Mouse (Mus musculus): ENCODE results near the gene Lamb1. TPM values are rescaled to one million over a fixed set of nuclear protein-coding genes. Genes with fewer than 3 reads are reported as not detected.

The Lamb1 gene
- polyA plus RNA-seq, 1 experiment from 2014 or later, result 290 TPM

DNA sequence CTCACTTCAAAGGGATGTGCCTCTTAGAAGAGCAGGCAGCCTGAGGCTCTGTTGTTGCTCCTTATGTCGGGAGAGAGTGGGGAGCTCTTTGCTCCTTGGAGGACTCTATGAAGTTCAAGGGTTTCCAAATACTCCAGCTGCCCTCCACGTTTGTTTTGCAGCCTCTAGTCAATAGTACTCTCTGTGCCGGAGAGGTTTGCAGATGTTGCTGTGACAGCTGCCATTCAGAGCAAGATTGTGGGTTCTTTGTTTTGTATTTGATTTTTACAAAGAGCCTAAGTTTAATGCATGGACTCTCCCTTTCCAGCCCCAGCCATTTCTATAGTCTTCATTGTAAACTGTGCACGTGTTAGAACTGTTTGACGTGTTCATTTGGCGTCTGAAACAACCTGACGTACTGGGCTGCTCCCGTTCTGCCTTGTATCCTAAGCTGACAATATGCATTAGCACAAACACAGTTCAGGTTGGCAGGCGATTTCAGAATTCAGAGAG is 16.1 kb downstream of the Lamb1 start:
- no peak for DNase-seq (ENCODE audit: low read depth, low spot score)
- CTCF ChIA-PET, result interaction anchor here (1.1 kb wide), 1 partner anchor 36 kb away, joined by 3 read pairs; no protein-coding TSS in a partner anchor
- in situ Hi-C loops (cut with MboI; ENCODE audit: low pct_unique_long_range_greater_than_20kb), result no loop called here
- no peak for ATAC-seq
- POLR2A ChIA-PET, result no interaction called here
- H3K27me3 ChIP-seq, result no peaks in the 10 kb centered on the region
- no peak for TF ChIP-seq CTCF (IDR thresholded peaks at IDR 0.05)

DNA sequence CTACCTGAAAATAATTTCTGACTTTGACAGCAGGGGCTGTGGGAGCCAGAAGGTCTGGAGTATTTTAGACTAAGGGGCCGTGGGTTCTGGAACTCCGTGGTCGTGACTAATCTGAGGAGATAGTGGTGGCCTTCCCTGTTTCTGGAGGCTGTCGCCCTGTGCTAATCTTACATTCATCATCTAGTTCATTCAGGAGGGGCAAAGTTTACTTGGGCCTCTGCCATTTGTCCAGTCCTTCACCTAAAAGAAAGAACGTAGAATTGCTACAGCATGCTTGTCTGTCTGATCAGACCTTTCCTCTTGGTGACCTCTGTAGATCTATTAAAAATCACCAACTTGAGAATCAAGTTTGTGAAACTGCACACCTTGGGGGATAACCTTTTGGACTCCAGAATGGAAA is 17.2 kb downstream of the Lamb1 start:
- ATAC-seq (no peak), DNase-seq (ENCODE audit: low read depth, low spot score) (no peak)
- ChIA-PET POLR2A (no interaction called here), CTCF (no interaction called here)
- H3K27me3 ChIP-seq, result no peaks in the 10 kb centered on the region
- TF ChIP-seq CTCF (IDR thresholded peaks at IDR 0.05), result no peak
- in situ Hi-C loops (cut with MboI; ENCODE audit: low pct_unique_long_range_greater_than_20kb), result no loop called here

DNA sequence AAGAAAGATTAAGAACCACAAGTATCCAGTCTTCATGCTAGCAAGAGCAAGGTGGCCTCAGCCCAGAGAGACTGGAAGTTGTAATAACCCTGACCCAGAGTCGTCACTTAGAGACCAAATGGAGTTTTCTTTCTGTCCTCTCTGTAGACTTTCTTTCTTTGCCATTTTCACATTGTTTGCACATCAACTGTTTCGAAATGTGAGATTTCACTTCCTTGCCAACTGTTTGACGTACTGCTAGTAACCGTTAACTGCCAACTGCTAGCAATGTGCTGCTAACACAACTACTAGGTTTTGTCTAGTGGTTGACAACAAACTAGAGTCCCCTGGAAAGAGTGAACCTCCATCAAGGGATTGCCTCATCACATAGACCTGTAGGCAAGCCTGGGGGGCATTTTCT is 18.1 kb downstream of the Lamb1 start:
- H3K27me3 ChIP-seq, result no peaks in the 10 kb centered on the region
- ChIA-PET POLR2A (interaction anchor here (0.5 kb wide), 1 partner anchor 158 kb away, joined by 3 read pairs; no protein-coding TSS in a partner anchor), CTCF (no interaction called here)
- in situ Hi-C loops (cut with MboI; ENCODE audit: low pct_unique_long_range_greater_than_20kb), result no loop called here
- DNase-seq (ENCODE audit: low read depth, low spot score) (no peak), ATAC-seq (no peak)
- TF ChIP-seq CTCF (IDR thresholded peaks at IDR 0.05), result no peak

DNA sequence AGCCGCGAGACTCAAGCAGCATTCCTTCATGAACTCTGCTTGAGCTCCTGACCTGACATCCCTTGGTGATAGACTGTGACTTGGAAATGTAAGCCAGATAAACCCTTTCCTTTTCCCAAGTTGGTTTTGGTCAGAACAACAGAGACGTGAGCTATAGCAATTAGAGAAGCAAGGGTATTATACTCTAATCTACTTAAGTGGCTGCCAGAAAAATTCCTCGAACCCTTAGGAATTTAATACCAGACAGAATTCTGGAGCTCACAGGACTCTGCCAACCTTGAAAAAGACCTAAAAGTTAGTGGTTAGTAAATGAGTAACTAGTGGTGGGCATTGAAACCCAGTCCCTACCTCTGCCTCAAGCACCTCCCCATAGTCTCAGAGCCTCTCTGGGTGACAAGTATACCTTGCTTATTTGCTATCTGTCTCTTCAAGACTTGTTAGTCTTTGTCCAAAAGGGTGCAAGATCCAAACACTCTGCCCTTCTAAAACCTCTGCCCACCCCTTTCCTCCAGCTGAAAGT is 18.6 kb downstream of the Lamb1 start:
- no peak for TF ChIP-seq CTCF (IDR thresholded peaks at IDR 0.05)
- ATAC-seq (peak; percentile 82), DNase-seq (ENCODE audit: low read depth, low spot score) (peak; percentile 93)
- in situ Hi-C loops (cut with MboI; ENCODE audit: low pct_unique_long_range_greater_than_20kb), result no loop called here
- POLR2A ChIA-PET, result interaction anchor here (0.5 kb wide), 1 partner anchor 158 kb away, joined by 3 read pairs; no protein-coding TSS in a partner anchor
- no peaks in the 10 kb centered on the region for H3K27me3 ChIP-seq
- CTCF ChIA-PET, result no interaction called here

DNA sequence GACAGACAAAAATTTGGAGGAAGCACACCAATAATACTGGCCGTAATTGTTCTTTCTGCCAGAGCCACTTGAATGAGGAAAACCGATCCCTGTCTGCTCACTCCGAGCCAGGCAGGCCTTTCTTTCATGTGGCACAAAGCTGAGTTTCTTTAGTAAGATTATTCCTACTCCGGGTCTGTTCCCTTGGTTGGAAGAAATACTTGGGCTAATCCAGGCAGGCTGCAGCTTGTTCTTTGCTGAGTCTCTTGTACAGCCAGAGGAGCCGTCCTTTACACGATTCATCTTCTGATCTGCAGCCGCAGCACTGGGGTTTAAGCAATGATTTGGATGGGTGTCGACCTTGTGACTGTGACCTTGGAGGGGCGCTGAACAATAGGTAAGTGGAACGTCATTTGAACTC is 24.0 kb downstream of the Lamb1 start:
- H3K27me3 ChIP-seq, result no peaks in the 10 kb centered on the region
- no peak for DNase-seq (ENCODE audit: low read depth, low spot score)
- ChIA-PET CTCF (no interaction called here), POLR2A (no interaction called here)
- in situ Hi-C loops (cut with MboI; ENCODE audit: low pct_unique_long_range_greater_than_20kb), result no loop called here
- no peak for ATAC-seq
- TF ChIP-seq CTCF (IDR thresholded peaks at IDR 0.05), result no peak

DNA sequence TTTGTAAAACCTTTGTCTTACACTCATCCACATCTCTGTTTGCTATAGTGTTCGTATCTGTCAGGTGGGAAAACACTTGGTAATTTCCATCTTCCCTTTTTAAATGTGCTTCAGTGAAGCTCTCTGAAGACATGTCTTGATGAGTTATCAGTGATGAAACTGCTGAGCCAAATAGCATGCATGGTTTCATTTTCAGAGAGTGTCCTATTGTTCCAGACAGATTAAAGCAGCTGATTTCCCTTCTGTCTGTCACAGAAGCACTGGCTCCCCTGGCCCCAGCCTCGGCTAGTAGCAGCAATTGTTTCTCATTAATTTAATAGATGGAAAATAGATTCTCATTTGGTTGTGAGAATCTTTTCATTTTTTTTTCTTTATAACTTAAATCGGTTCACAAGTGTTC is 25.9 kb downstream of the Lamb1 start:
- no peak for TF ChIP-seq CTCF (IDR thresholded peaks at IDR 0.05)
- ATAC-seq (no peak), DNase-seq (ENCODE audit: low read depth, low spot score) (no peak)
- CTCF ChIA-PET, result interaction anchor here (1.0 to 1.4 kb wide), 2 partner anchors 21 to 160 kb away, joined by 3 read pairs; no protein-coding TSS in a partner anchor
- H3K27me3 ChIP-seq, result no peaks in the 10 kb centered on the region
- in situ Hi-C loops (cut with MboI; ENCODE audit: low pct_unique_long_range_greater_than_20kb), result no loop called here
- POLR2A ChIA-PET, result no interaction called here

DNA sequence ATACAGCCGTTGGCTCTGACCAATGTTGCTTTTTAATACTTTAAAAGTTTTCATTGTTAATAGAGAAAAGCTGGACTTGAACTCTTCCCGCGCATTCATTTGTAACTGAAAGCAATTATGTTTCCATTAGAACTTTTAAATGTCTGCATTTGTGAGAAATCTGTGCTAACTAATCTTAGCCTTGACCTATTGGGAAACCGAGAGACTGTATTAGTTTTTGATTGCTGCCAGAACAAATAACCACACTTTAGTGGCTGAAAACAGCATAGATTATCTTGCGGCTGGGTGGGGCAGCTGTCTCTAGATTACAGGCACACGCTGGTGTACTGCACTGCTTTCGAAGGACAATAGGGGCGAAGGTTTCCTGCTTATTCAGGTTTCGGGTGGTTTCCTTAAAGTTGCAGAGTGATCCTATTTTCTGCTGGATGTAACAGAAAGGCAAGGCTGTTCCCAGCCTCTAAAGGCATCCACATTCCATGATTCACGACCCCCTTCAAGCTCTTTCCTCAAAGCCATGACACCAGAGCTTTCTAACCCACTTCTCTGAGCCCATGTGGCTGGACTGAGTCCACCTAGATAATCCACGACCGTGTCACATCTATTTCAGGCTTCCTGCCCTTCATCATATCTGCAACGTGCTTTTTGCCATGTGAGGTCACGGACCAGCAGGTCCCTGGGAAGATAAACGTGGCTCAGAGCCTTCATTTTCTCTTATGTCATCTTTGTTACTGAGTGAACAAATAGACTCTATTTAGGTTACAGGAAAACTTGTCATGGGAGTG is 28.5 kb downstream of the Lamb1 start:
- POLR2A ChIA-PET, result interaction anchor here (1.6 kb wide), 1 partner anchor 28 kb away, joined by 5 read pairs; no protein-coding TSS in a partner anchor
- TF ChIP-seq CTCF (IDR thresholded peaks at IDR 0.05), result no peak
- ATAC-seq (no peak), DNase-seq (ENCODE audit: low read depth, low spot score) (no peak)
- in situ Hi-C loops (cut with MboI; ENCODE audit: low pct_unique_long_range_greater_than_20kb), result no loop called here
- CTCF ChIA-PET, result interaction anchor here (1.2 to 1.7 kb wide), 3 partner anchors 9 to 77 kb away, joined by 3 to 4 read pairs (median 4); no protein-coding TSS in a partner anchor
- H3K27me3 ChIP-seq, result no peaks in the 10 kb centered on the region

DNA sequence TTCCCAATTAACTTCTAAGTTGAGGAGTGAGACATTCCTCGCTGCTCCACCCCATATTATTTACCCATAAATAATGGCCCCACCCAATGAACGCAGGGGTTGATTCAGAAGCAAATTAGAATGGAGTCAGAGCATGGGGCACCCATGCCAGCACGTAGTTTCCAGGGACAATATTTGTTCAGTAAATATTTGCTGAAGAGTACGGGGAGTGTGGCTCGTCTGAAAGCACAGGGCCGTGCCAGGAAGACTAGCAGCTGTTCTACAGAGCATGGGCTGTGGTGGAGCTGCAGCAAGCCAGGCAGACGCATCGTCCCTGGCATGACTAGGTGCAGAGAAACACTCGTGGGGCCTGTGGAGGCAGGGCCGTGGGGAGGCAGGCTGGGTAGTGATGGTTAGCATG is 29.5 kb downstream of the Lamb1 start:
- CTCF ChIA-PET, result interaction anchor here (1.4 kb wide), 1 partner anchor 12 kb away, joined by 3 read pairs; no protein-coding TSS in a partner anchor
- in situ Hi-C loops (cut with MboI; ENCODE audit: low pct_unique_long_range_greater_than_20kb), result no loop called here
- peak; percentile 61 for ATAC-seq
- POLR2A ChIA-PET, result interaction anchor here (1.8 kb wide), 1 partner anchor 24 kb away, joined by 16 read pairs; no protein-coding TSS in a partner anchor
- TF ChIP-seq CTCF (IDR thresholded peaks at IDR 0.05), result no peak
- no peak for DNase-seq (ENCODE audit: low read depth, low spot score)
- H3K27me3 ChIP-seq, result no peaks in the 10 kb centered on the region

DNA sequence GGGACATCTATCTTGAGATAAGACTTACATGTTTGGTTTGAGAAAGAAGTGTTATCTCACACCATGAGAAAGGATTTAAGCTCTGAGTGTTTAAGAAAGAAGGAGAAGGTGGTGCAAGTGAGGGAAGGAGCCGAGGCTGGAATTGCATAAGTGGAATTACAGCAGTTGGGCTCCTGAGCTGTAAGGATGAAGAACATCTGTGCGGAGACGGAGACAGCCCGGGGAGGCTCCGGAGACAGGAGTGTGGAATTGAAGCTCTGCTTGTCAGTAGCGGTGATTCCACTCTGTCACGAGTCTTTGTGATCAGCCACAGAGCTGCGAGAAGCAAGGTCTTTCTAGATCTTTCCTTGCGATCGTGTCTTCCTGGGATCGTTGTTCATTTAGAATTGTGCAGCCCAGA is 30.0 kb downstream of the Lamb1 start:
- CTCF ChIA-PET, result interaction anchor here (1.1 kb wide), 1 partner anchor 10 kb away, joined by 3 read pairs; no protein-coding TSS in a partner anchor
- in situ Hi-C loops (cut with MboI; ENCODE audit: low pct_unique_long_range_greater_than_20kb), result no loop called here
- ATAC-seq, result no peak
- no peak for TF ChIP-seq CTCF (IDR thresholded peaks at IDR 0.05)
- POLR2A ChIA-PET, result interaction anchor here (1.1 to 1.8 kb wide), 2 partner anchors 25 to 30 kb away, joined by 4 to 16 read pairs; partner anchors contain the start of gene Lamb1
- no peak for DNase-seq (ENCODE audit: low read depth, low spot score)
- H3K27me3 ChIP-seq, result no peaks in the 10 kb centered on the region

DNA sequence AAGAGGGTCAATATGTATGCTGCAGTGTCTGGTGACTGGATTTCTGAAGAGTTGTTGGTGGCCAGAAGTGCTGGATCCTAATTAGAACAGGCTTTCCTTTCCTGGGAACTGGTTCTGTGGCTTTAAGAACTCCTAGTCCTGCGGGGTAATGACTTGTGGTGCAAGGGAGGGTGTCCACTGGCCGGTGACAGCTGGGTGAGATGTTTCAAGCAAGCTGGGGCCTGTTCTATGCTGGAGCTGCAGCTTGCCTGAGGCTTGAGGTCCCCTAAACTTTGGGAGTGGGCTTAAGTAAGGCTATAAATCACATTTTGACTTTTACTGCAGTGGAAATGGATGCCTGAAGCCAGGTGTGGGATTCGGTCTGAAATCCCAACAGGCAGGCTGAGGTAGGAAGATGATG is 30.5 kb downstream of the Lamb1 start:
- no peak for TF ChIP-seq CTCF (IDR thresholded peaks at IDR 0.05)
- ChIA-PET POLR2A (interaction anchor here (1.1 to 1.8 kb wide), 2 partner anchors 25 to 30 kb away, joined by 4 to 16 read pairs; partner anchors contain the start of gene Lamb1), CTCF (interaction anchor here (1.1 kb wide), 1 partner anchor 10 kb away, joined by 3 read pairs; no protein-coding TSS in a partner anchor)
- no peaks in the 10 kb centered on the region for H3K27me3 ChIP-seq
- no peak for ATAC-seq
- no peak for DNase-seq (ENCODE audit: low read depth, low spot score)
- in situ Hi-C loops (cut with MboI; ENCODE audit: low pct_unique_long_range_greater_than_20kb), result no loop called here

DNA sequence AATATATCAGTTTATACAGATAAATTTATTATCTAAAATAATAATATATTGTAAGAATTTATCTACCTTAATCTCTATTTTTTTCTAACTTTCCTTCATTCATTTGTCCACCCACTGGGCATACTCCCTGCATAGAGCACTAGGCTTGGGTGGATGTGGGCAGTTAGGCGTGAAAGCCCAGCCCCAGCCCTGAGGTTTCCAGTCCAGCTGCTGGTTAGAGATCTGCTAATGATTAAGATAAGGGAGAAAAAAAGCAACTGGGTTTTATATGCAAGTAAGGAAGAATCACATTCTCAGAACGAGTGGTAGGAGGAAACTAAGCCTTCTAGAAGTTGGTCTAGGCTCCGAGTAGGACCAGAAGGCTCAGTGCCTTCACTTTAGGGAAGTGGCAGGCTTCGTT is 31.1 kb downstream of the Lamb1 start:
- ATAC-seq, result no peak
- in situ Hi-C loops (cut with MboI; ENCODE audit: low pct_unique_long_range_greater_than_20kb), result no loop called here
- POLR2A ChIA-PET, result interaction anchor here (0.9 to 1.8 kb wide), 3 partner anchors 23 to 31 kb away, joined by 3 to 16 read pairs (median 4); partner anchors contain the start of gene Lamb1
- no peak for DNase-seq (ENCODE audit: low read depth, low spot score)
- CTCF ChIA-PET, result interaction anchor here (1.1 kb wide), 1 partner anchor 9 kb away, joined by 3 read pairs; no protein-coding TSS in a partner anchor
- H3K27me3 ChIP-seq, result no peaks in the 10 kb centered on the region
- no peak for TF ChIP-seq CTCF (IDR thresholded peaks at IDR 0.05)
